Mouse (Mus musculus) bone marrow macrophage, adult 2 months (primary cell): Measurements from ENCODE around the gene Arrdc5.

ENCODE experiments used
- CTCF ChIP-seq: IDR thresholded peaks from 2 replicates; pipeline ENCODE4 v1.5.1; 2012; ENCODE audit warnings: low read depth, mild to moderate bottlenecking, low read length, moderate library complexity
- POLR2A ChIP-seq: IDR thresholded peaks from 2 replicates; pipeline ENCODE4 v1.6.1; 2012; ENCODE audit warnings: mild to moderate bottlenecking, low read depth, low read length, borderline replicate concordance

DNA sequence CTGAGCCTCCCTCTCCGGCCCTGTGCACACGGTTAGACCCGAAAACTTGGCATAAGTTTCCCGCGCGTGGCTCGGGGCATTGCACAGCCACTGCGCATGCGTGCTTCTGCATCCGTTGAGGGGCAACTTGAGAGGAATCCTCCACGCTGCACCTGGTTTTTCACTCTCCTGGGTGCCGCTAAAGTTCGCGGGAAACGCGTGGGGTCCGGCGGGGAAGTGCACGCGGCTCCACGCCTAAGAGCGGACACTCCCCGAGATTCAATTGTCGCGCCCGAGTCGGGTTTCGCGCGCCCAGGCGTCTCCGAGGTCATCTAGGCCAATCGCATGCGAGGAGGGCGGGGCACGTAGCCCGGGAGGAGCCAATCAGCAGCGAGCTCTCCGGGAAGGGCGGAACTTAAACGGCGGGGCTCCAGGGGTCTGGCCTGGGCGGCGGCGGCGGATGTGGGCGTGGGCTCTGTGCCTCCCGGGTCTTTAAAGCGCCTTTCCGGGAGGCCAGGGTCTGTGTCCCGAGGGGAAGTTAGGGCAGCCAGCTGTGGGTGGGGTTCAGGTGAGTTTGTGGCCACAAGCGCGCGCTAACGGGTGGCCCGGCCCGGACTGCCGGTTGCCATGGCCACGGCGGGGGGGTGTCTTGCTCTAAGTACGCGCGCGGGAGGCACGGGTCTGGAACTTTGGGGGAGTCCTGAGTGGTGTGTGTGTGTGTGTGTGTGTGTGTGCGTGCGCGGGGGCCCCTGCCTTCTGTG lies 3.9 kb upstream of the Arrdc5 start:
- TF ChIP-seq CTCF (no peak), POLR2A (no peak)
